Mouse (Mus musculus): ENCODE results near the gene Nuak2.
A peak's percentile ranks its signal among the peaks of the same experiment; 100 is the strongest.
"Not testable (repeated sequence)": the region's sequence is repeated elsewhere in the genome, so short reads cannot be mapped to it uniquely, and the experiment has no call there.

Nuak2 gene

DNA sequence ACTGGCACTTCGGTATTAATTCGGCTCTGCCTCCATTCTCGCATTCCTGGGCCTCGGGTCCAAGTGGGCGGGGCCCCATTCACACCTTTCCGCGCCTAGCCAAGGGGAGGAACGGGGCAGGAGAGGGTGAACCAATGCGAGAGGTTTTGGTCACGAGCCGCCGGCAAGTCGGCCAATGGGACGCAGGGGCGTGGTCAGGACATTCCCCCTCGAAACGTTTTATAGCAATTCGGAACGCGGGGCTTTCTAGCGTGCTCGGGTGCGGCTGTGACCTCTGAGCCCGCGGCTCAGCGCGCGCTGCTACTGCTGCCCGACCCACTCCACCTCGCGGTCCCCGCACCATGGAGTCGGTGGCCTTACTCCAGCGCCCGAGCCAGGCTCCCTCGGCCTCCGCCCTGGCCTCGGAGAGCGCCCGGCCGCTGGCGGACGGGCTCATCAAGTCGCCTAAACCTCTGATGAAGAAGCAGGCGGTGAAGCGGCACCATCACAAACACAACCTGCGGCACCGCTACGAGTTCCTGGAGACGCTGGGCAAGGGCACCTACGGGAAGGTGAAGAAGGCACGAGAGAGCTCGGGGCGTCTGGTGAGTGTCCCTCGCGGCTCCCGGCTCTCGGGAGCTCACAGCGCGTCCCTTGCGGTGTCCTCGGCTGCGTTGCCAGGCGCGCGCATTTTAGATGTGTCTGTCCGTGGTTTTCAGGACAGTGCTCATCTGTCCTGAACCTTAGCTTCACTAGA lies at the start of gene Nuak2:
Gene Nuak2, plus strand, starts transcription at position 238 of the 736 bp plus-strand sequence.
- peak; percentile 89 to 93 for DNase-seq

DNA sequence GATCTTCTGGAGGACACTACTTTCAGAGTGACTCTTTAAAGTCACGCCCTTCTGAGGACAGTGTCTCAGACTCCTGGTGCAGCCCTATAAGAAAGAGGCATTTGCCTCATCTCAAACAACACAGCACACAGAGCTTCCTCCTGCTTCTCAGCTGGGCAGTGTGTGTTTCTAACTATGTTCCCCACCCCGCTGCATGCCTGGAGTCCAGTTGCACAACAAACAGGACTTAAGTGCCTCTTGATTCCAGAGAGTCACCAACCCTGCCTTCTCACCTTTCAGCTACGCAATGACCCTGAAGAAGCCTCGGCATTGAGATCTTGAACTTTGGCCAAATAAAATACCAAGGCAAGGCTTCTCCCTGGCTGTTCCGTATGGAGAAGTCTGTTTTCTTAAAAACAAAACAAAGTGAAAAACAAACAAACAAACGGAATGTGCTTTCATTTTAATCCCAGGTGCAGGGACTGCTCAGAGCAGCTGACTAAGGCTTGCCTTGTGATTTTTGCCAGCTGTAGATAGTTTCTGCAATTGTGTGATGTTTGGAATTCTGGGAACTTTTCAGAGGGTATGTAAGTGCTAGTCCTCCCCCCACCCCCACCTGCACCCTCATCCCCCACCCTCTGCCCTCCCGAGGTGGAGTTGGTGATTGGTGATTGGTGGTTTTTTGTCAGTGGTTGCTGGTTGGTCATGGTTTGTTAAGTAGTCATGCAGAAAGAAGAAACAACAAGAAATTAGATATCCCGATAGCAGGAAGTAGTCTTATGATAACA lies 49.0 kb upstream of the Nuak2 start:
- DNase-seq: no peak

DNA sequence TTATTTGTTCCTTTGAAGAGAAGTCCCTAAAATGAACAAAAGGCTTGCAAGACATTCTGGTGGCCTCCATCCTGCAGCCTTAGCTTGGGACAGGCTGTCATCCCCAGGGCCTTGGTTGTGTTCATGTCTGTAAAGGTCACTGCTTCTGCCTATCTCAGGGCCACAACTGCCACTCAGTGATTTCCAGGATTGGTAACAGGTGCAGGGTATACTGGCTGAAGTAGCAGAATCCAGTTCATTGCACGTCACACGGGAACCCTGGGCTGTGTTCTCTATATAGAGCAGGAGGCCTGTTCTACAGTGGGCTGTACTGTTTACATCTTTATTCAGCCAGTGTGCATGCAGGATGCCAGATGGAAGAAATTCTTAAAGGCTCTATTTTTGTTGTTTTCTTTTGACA lies 48.0 kb upstream of the Nuak2 start:
- no peak for DNase-seq

DNA sequence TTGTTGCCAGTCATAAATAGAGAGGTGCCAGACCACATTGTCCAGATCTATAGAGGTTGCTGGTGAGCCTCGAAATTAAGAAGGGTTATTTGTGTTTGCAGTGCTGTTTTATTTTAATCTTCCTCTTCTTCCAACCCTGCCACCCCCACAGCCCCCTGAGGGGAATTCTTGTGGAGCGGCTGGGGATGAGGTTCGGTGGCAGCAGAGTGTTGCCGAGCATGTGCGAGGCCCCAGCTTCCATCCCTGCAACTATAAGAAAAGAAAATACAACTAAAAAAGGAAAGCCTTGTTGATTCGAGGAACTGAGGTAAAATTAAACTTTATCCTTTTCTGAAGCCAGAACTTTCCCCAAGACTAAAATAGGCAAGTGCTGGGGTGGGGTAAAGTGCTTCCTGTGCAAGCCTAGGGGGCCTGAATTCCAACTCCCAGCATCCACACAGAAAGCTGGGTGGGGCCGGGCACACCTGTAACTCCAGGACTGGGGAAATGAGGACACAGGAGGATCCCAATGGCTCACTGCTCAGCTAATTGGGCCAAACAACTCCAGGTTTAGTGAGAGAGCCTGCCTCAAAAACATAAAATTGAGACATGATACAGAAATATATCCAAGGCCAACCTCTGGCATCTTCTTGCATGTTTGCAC lies 47.4 kb upstream of the Nuak2 start:
- no peak for DNase-seq

DNA sequence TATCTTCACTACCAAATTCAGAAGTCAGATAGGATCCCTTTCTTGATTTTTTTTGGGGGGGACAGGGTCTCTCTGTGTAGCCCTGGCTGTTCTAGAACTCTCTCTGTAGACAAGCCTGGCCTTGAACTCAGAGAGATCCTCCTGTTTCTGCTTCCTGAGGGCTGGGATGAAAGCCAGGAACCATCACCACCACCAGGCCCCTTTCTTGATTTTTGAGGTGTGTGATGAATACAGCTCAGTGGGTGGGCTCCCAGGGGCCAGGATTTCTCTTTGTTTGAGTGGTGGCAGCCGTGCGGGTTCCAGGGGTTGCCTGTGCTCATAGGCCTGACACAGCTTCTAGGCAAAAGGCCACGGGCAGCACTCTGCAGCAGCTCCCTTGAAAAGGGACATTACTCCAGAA lies 44.7 kb upstream of the Nuak2 start:
- DNase-seq: no peak

DNA sequence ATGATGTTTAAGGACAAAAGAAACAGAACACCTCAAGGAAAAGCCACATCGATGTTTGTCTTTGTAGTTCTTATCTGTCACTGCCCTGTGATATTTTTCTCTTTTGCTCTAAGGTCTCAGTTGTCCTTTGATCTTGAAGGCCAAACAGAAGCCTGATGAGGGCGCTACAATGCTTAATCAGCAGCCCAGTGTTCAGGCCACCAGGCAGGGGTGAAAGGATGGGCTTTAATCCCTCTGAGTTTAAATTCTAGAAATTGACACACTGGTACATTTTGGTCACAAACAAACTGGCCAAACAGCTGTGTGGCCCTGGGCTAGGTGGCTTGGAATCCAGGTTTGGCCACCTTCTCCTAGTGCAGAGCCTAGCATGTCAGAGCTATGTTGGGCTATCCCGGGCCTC lies 39.2 kb upstream of the Nuak2 start:
- DNase-seq: no peak

DNA sequence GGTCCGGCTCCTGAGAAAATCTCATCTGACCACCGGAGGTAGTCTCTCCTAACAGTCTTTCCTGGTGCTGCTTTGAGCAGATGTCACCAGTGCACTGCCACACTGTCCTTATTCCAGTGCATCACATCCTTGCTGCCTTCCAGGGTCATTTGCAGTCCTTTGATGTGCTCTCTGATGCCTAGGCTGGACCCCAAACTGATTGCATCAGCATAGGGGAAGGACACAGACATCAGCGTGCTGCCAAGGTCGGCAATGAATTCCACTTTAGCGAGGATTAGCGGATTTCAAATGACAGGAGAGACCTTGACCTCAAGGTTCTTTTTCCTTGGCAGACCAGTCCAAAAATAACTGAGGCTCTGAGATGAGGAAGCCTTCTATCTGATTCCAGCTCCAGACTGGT lies 38.8 kb upstream of the Nuak2 start:
- no peak for DNase-seq

DNA sequence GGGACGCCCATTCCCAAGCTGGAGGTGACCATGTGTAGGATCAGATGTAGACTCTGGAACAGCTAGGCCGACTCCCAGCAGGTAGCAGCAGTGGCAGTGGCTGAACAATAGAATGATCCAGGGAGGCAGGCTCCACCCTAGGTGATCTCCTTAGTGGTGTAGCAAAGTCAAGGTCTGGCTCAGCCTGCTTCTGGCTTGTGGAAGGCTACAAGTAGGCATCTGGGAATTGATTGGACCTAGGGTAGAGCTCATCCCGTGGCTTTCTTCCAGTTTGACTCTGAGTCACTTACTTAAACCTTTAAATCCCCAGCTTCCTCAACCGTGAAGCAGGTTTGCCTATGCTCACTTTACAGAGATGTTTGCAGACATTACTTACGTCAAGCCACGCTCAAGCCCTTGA lies 35.3 kb upstream of the Nuak2 start:
- not testable (repeated sequence) for DNase-seq

DNA sequence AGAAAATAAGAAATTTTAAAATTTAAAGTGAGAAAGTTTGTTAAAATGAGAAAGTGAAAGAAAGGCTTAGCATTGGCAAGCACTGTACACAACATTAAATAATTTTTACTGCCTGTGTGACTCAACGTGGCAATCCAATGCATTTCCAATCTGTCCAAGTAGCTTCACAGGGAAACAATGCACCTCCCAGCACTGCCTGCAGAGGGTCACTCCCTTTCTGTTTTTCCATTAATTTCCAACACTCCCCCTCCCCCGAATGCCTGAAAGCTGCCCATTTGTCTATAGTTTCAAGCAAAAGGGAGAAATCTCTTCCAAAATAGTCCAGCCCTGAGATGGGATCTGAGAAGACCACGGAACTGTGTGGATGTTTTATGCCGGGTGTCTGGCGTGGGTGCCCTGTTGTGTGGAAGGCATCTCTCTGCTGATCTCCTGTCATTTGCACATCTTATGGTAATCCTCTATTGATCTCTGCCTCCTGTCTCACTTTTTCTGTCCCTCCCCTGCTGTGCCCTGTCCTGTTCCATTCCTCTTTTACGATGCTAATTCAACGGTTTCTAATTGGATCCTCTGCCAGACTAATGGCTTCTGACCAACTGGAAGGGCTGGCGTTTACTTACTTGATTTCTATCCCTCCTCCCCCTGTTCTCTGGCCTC lies 34.3 kb upstream of the Nuak2 start:
- no peak for DNase-seq

DNA sequence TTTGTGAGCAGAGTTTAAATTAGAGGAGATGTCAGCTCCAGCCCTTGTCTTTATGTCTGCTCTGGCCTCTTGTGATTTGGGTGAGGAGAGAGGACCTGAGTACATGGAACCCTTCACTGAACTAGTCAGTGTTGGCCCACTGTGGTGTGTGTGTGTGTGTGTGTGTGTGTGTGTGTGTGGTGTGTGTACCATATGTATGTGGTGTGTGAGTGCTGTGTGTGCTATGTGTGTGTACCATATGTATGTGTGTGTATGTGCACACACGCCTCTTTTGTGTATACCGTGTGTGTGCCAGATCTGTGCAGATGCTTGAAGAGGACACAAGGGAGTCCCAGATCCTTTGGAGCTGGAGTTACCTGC lies 33.8 kb upstream of the Nuak2 start:
- no peak for DNase-seq

DNA sequence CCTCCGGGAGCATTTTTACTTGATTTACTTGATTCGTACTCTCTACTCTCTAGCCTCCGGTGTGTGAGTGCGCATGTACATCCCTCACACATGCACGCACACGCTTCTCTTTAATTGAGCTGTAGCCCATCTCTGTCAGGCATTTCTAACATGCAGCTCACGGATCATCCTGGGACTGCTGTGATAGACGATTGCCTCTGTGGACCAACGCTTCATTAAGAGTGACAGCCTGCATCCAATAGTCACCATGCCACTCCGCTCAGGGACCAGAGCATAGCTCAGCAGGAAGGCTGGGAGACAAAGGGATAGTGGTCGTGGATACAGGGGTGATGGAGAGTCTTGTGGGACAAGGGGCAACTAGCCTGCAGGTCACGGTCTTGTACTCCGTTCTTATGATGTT lies 32.9 kb upstream of the Nuak2 start:
- no peak for DNase-seq

DNA sequence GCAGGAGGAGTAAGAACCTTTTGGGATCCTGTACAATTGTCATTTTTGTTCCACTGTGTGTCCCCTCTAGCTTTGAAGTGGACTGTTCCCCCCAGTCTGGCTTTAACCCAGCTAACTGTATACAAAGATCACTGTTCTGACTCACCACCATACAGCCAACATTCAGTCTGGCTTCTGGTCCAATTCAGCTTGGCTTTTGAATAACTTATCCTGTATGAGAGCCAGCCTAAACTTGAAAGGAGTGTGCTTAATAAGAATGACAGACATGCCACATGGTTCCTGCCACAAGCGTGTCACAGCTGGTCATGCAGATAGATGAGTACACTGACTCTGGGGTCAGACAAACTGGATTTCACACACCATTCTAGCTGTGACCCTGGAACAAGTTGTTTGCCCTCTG lies 29.2 kb upstream of the Nuak2 start:
- no peak for DNase-seq

DNA sequence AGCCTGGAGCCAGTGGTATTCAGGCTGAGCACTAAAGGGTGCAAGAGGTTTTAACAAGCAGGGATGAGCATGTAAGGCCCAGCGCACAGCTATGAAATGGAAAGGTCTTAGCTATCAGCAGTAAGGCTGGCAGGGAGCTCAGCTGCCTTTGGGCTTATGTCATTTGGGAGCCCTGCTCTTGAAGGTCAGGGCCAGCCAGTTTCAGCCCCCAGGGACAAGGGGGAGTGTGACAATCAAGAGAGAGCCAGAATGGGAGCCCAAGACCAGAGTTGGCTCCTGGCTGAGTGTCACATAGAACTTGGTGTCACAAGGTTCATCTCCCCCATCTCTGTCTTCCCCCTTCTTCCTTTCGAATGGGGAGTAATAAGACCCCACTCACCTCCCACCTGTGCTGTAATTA lies 28.5 kb upstream of the Nuak2 start:
- DNase-seq: no peak

DNA sequence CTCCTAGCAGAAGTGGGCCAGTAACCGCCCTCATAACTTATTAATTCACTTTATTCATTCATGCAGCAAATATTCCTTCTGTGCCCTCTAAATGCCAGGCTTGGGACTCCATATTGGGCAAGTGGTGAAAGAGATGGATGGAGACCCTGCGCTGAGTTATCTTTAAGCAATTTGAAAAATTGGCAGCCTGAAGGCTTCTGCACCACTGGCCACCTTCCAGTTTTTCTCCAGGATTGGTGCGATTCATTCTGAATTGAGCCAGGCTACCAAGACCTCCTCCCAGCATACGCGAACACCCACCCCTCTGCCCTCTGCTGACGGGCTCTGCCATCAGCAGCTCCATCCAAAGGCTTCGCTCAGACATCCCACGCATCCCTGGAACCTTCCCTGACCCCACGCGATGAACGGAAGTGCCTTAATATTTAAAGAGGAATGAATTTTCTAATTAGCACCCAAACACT lies 27.9 kb upstream of the Nuak2 start:
- DNase-seq: peak in 1 of 2 experiments; percentile 22

DNA sequence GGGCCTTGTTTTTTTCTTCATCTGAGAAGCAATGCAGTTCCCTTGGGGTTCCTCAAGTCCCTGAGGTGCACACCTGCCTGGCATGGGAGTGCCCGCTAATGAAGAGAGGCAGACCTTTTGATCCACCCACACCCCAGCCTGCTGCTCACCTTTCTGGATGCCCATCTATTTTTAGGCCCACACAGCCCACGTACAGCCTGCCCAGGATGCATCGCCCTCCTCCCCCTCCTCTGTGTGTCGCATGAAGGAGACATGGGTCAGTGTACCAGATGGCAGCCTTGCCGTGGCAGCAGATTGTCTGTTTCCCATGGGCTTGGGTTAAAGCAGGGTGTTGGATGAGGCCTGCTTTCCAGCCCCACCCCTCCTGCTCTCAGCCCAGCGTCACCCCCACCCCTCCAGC lies 26.0 kb upstream of the Nuak2 start:
- DNase-seq: peak; percentile 73 to 79

DNA sequence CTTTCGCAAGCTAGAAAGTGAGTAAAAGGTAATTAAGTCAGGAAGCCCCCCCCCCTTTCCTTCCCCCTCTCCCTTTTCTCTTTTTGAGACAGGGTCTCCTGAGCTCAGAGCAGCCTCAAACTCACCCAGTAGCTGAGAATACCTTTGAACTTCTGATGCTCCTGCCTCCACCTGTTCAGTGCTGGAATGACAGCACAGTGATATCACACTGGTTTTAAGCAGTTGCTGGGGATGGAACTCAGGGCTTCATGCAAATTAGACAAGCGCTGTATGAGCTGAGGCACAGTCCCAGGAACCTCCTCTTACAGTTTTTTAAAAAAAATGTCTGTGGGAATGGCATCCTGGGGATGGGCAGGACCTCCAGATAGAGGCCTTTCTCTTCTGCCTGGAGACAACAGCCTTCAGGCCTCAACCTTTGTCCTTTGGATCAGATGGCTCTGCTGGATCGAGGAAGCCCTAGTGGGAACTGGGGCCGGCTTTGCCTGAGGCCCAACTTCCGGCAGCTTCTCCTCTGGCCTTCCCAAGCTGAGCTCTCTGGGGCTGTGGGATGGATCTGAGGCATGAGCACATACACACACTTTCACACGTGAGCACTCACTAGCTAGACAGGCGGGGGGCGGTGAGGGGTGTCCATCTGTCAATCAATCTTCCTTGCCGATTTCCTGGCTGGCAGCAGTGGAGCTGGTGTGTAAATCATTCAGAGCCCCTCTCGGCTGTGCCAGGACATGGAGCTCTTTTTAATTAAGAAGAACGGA lies 24.8 kb upstream of the Nuak2 start:
- no peak for DNase-seq

DNA sequence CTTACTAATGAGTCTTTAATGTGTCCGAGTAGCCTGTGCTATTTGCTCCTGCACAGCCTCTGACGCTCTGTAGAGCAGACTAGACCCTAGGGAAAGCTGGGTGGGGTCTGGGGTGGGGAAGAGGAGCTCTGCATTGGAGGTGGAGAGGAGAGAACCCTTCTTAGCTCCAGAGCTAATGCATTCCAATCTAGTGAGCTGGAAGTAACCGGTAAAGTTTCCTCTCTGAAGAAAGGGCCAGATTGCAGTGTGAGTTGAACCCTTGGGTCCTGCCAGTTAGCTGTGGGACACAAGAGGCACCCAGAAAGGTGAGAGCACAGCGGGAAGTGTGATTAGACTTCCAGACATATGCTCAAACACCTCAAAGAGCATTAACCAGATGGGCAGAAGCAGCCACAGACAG lies 24.2 kb upstream of the Nuak2 start:
- no peak for DNase-seq

DNA sequence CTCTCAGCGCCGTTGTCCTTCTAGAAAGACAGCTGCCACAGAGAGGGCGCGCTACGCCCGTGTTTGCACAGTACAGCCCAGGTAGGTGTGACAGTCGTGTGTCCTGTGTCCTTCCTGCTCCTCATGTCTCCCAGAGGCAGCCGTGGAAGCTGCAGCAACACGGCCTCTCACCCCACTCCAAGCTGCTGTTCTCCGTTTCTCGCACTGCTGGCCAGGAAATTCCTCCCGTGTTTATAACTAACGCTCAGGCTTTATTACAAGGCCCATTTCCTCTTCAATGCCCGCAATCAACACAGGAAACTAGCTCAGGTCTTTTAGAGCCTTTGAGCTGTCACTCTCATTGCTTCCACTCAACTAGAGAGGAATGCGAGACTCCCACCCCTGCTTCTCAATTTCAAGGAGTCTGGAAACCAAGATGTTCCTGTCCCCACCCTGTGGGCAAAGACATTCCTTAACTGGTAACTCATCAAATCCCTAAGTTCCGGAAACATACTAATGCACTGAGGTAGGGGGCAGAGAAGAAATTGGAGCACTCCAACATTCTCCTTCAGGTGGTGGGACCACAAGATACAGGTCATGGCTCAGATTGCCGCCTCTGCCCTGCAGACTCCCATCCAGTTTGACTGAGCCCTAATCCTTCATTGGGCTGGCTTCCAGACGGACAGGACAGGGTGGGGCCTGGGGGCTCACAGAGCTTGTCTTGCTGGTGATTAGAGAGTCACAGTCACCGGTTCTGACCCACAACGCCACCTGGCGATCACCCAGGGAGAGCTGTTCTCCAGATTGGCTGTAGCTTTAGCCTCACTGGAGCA lies 23.4 kb upstream of the Nuak2 start:
- peak; percentile 62 to 78 for DNase-seq

DNA sequence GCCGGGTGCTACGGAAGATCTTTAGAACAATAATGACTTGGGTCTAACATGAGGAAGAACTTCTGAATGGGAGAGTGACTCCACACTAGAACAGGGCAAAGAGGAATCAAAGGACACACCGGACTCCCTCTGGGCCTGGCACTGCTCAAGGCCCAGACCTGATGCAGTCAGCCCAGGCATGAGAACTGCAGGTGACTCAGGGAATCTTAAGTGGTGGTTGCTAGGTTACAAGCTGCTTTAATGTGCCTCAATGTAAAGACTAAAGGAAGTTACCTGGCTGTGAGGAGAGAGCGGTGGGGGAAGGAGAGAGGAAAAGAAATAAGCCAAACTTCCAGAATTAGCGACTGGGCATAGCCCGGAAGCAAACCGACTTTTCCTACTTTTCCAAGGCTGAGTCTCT lies 20.4 kb upstream of the Nuak2 start:
- DNase-seq: no peak

DNA sequence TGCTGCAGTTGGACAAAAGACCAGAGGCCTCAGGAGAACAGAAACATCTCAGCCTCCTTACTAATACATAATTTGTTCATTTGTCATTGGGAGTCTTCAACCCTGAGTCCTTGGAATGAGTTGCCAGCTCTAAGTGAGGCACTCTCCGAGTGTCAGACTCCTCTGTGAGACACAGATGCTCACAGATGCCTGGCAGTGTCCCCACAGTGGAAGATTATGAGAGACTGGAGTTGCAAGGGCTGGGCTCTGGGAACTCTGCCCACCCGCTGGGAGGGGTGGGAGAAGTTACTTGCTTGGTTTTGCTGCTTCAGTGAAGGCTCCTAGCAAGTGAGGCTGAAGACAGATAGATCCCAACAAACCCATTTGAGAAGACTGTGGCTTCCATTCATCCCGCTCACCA lies 19.9 kb upstream of the Nuak2 start:
- DNase-seq: no peak

DNA sequence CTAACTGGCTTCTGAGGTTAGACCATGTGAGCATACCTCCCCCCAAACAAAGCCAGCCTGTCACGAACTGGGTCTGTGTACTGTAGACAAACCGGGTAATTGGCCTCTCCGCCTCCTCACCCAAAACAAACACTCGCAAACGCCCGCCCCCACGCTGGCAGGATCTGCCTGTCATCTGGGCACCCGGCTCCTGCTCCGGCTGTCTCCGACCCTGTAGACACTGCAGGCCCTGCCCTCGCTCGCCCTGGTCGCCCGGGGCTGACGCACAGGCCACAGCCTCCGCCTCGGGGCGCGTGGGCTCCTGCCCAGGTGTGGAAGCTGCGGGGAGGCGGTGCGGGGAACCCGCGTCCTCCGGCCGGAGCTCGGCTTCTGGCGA lies 17.5 kb upstream of the Nuak2 start, which contains the start of gene Klhdc8a:
Gene Klhdc8a, plus strand, starts transcription at position 202 of the 376 bp plus-strand sequence.
- peak; percentile 89 for DNase-seq
